Mouse (Mus musculus) G1E (cell line): ENCODE results near the gene Pptc7. TPM values are rescaled to one million over a fixed set of nuclear protein-coding genes. Genes with fewer than 3 reads are reported as not detected.
"Not testable (repeated sequence)": the region's sequence is repeated elsewhere in the genome, so short reads cannot be mapped to it uniquely, and the experiment has no call there.

Experiments
- ATAC-seq: 2 replicates; pipeline ENCODE4 v1.8.0; 2016; ENCODE audit warnings: mild to moderate bottlenecking; ENCODE audit not compliant: insufficient number of reproducible peaks, poor library complexity, low FRiP score, severe bottlenecking; ENCODE audit errors: extremely low read depth
- DNase-seq: peaks from one replicate; pipeline ENCODE4 v3.0.0; 2012; ENCODE audit warnings: low spot score
- H3K27me3 ChIP-seq: 2 replicates; pipeline ENCODE4 v1.6.1; 2012; ENCODE audit warnings: mild to moderate bottlenecking, low read length, inconsistent platforms; ENCODE audit not compliant: insufficient read depth
- H3K36me3 ChIP-seq: replicated peaks from 2 replicates; pipeline ENCODE3; 2012; ENCODE audit warnings: mild to moderate bottlenecking, inconsistent platforms
- H3K4me1 ChIP-seq: 2 replicates; pipeline ENCODE4 v1.6.1; 2012; ENCODE audit warnings: low read depth, low read length, inconsistent platforms, mixed read lengths; ENCODE audit not compliant: insufficient read depth
- H3K4me3 ChIP-seq: 2 replicates; pipeline ENCODE4 v1.5.1; 2012; ENCODE audit warnings: low read depth, mild to moderate bottlenecking, inconsistent platforms, low read length, moderate library complexity, mixed read lengths
- H3K9me3 ChIP-seq: replicated peaks from 2 replicates; pipeline ENCODE4 v1.6.1; 2012; ENCODE audit warnings: inconsistent platforms
- CTCF ChIP-seq: IDR thresholded peaks from 2 replicates; pipeline ENCODE4 v1.5.1; 2012; ENCODE audit warnings: low read depth, low read length, inconsistent platforms, mixed read lengths
- GATA1 ChIP-seq: IDR thresholded peaks from 2 replicates; pipeline ENCODE4 v1.6.1; 2012; ENCODE audit warnings: borderline replicate concordance, low read length, inconsistent platforms, mixed read lengths
- GATA2 ChIP-seq: IDR thresholded peaks from 2 replicates; pipeline ENCODE4 v1.6.1; 2012; ENCODE audit warnings: low read depth, low read length, inconsistent platforms, borderline replicate concordance
- POLR2AphosphoS5 ChIP-seq: IDR thresholded peaks from 2 replicates; pipeline ENCODE4 v1.6.1; 2012; ENCODE audit warnings: low read depth, low read length, inconsistent platforms; ENCODE audit not compliant: insufficient replicate concordance
- TAL1 ChIP-seq: conservative IDR thresholded peaks from 2 replicates; pipeline ENCODE4 v1.6.1; 2012; ENCODE audit warnings: low read depth, low read length, inconsistent platforms, mixed read lengths
- polyA plus RNA-seq: library from polyadenylated mRNA; stranded (reverse); fragments of >175 nt; gene quantifications from 2 replicates; pipeline ENCODE4 v1.2.3, GENCODE M21; 2012
- total RNA-seq, 2 experiments: library from RNA; stranded (forward) in 1 of 2; stranded (reverse) in 1 of 2; fragments of 200-1000 nt in 1 of 2; fragments of >200 nt in 1 of 2; fragmentation: Nextera tagmentation in 1 of 2; gene quantifications; 2 replicates each; pipeline ENCODE4 v1.2.3; 2014 to 2017

Pptc7 gene
- total and polyA plus RNA-seq, 3 experiments, result 10.6 to 16.7 (median 12.5) TPM

DNA sequence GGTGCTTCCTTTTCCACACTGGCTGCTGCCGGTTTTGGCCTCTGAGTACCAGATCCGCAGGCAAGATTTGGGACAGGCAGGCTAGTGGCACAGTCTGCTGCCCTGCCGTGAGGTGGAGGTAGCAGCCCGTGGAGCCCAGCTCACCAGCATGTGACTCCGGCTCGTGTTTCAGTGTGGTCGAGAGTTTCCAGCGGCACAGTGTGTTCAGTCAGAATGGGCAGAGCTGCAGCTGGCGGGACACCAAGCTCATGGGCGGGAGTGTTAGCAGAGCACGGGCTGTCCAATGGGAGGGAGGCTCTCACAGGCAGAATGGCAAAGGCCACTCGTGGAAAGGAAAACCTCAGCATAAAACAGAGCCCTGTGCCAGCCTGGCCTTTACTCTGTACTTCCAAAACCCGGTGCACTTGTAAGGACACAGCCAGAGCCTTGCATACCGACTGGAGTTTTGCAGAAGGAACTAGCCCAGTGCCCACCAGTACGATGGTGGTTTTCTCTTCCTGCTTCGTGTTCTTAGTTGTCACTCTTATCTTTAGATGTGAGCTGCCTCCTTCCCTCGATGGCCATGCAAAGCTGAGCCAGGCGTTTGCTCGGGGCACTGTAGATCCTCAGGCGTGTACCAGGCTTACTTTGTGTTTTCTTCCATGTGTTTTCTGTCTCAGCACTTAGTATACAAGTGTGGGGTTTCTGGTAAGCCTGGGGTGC, 31.0 kb downstream of the Pptc7 start:
- Histone ChIP-seq H3K4me1 (peaks cover 18% of the 10 kb centered on the region), H3K4me3 (no peak overlapping the region), H3K36me3 (peaks cover 93% of the 10 kb centered on the region), H3K27me3 (no peaks in the 10 kb centered on the region), H3K9me3 (no peaks in the 10 kb centered on the region)
- DNase-seq (no peak), ATAC-seq (no peak)
- no peak for TF ChIP-seq GATA1
- no peak for TF ChIP-seq TAL1
- TF ChIP-seq GATA2, result no peak
- TF ChIP-seq CTCF, result no peak
- no peak for TF ChIP-seq POLR2AphosphoS5

GRCm38 (mm10) chr5:122317329-122318045, 33.3 kb downstream of the Pptc7 start:
- no peak for ATAC-seq
- no peak overlapping the region for H3K4me3 ChIP-seq
- peaks cover 95% of the 10 kb centered on the region for H3K36me3 ChIP-seq
- no peaks in the 10 kb centered on the region for H3K9me3 ChIP-seq
- H3K27me3 ChIP-seq, result no peaks in the 10 kb centered on the region
- peaks cover 18% of the 10 kb centered on the region for H3K4me1 ChIP-seq
- TF ChIP-seq CTCF (no peak), POLR2AphosphoS5 (no peak), GATA2 (no peak), GATA1 (no peak), TAL1 (no peak)
- no peak for DNase-seq

DNA sequence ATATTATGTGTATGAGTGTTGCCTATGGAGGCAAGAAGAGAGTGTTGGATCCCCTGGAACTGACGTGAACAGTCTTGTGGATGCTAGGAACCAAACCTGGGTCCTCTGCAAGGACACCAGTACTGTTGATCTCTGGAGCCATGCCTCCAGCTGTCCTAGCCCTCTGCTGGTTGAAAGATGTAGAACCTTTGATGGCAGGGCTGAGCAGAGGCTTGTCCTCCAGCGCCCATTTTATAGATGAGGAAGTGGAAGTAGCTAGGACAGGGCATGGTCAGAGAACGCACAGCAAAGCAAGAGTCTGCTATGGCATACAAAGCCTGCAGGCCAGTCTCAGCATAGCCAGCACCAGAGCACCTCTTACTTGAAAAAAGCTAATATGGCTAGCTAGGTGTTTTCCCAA, 33.9 kb downstream of the Pptc7 start:
- Histone ChIP-seq H3K36me3 (peaks cover 95% of the 10 kb centered on the region), H3K4me3 (no peak overlapping the region), H3K27me3 (no peaks in the 10 kb centered on the region), H3K9me3 (no peaks in the 10 kb centered on the region), H3K4me1 (peaks cover 18% of the 10 kb centered on the region)
- peak; percentile 57 for ATAC-seq
- TF ChIP-seq CTCF (peak; percentile 18; the same call in 1 of the 2 replicates), GATA1 (no peak)
- DNase-seq, result peak; percentile 51

- not testable (repeated sequence) for ATAC-seq, H3K4me3 ChIP-seq, H3K27me3 ChIP-seq, DNase-seq, H3K9me3 ChIP-seq
- Histone ChIP-seq H3K36me3 (peaks cover 92% of the 10 kb centered on the region), H3K4me1 (peaks cover 18% of the 10 kb centered on the region)
Observed at GRCm38 (mm10) chr5:122318976-122319375, 34.8 kb downstream of the Pptc7 start.

GRCm38 (mm10) chr5:122319474-122320204, 35.5 kb downstream of the Pptc7 start:
- no peaks in the 10 kb centered on the region for H3K9me3 ChIP-seq

DNA sequence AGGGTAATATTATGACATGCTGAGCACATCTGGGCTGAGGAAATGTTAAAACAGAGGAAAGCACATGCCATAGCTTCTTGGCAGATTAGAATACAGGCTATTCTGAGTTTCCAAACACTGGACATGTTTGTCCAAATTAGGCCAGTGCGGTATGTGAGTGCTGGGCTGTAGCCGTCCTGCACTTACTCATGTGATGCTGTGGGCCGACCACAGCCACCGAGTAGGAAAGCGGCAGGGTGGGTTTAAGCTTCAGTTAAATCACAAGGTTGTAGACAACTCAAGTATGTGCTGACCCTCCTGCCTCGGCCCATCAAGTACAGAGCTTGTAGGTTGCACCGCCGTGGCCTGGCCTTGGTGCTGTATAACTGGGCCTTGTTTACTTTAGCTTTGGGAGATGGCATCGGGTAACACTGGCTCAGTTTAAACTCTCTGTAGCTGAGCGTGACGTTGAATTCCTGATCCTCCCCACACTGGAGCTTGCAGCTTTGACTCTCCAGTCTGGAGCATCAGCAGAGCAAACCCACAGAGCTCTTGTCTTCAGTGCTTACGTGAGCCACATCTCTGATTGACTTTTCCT, 36.1 kb downstream of the Pptc7 start:
- Histone ChIP-seq H3K36me3 (peaks cover 92% of the 10 kb centered on the region), H3K4me1 (peaks cover 12% of the 10 kb centered on the region), H3K9me3 (no peaks in the 10 kb centered on the region), H3K27me3 (no peaks in the 10 kb centered on the region), H3K4me3 (no peak overlapping the region)
- no peak for TF ChIP-seq GATA2
- TF ChIP-seq GATA1, result no peak
- TF ChIP-seq POLR2AphosphoS5, result no peak
- TF ChIP-seq CTCF, result no peak
- no peak for TF ChIP-seq TAL1
- no peak for ATAC-seq
- no peak for DNase-seq

More at GRCm38 (mm10) chr5:122319474-122320204, 35.5 kb downstream of the Pptc7 start:
- Histone ChIP-seq H3K4me1 (peaks cover 18% of the 10 kb centered on the region), H3K4me3 (no peak overlapping the region), H3K27me3 (no peaks in the 10 kb centered on the region), H3K36me3 (peaks cover 92% of the 10 kb centered on the region)
- TF ChIP-seq GATA1, result no peak
- no peak for TF ChIP-seq GATA2
- no peak for TF ChIP-seq CTCF
- no peak for TF ChIP-seq POLR2AphosphoS5
- TF ChIP-seq TAL1, result no peak
- DNase-seq (no peak), ATAC-seq (no peak)
